Mouse (Mus musculus) spleen, adult 2 months (tissue): Measurements from ENCODE around the gene Scgb1a1. TPM values are rescaled to one million over a fixed set of nuclear protein-coding genes. Genes with fewer than 3 reads are reported as not detected.

Experiments used
- DNase-seq, 2 experiments: peaks; one replicate each; pipeline versions ENCODE4 v3.0.0 to v3.0.0-alpha.2; 2012 to 2021; ENCODE audit warnings: low spot score in 2 of 2, low read depth in 1 of 2
- H3K27ac ChIP-seq: fragments of 200-500 bp; 2 replicates; pipeline ENCODE4 v1.5.1; 2012; ENCODE audit warnings: low read length, inconsistent platforms; ENCODE audit not compliant: insufficient read depth
- H3K27me3 ChIP-seq: fragments of 200-500 bp; 2 replicates; pipeline ENCODE4 v1.6.1; 2012; ENCODE audit warnings: mild to moderate bottlenecking, moderate library complexity, low read length, inconsistent platforms; ENCODE audit not compliant: control insufficient read depth, insufficient read depth
- H3K36me3 ChIP-seq: fragments of 200-500 bp; 2 replicates; pipeline ENCODE4 v1.6.1; 2012; ENCODE audit warnings: mild to moderate bottlenecking, low read length, inconsistent platforms; ENCODE audit not compliant: control insufficient read depth, insufficient read depth
- H3K4me1 ChIP-seq: fragments of 200-500 bp; 2 replicates; pipeline ENCODE4 v1.6.1; 2011; ENCODE audit warnings: inconsistent platforms; ENCODE audit not compliant: control insufficient read depth, insufficient read depth, insufficient read length
- H3K4me3 ChIP-seq: fragments of 200-500 bp; 2 replicates; pipeline ENCODE4 v1.5.1; 2011; ENCODE audit warnings: mild to moderate bottlenecking, inconsistent platforms; ENCODE audit not compliant: insufficient read depth, insufficient read length; ENCODE audit errors: extremely low read depth
- CTCF ChIP-seq: fragments of 200-500 bp; IDR thresholded peaks from 2 replicates; pipeline ENCODE4 v1.5.1; 2011; ENCODE audit warnings: mild to moderate bottlenecking, inconsistent platforms; ENCODE audit not compliant: insufficient read depth, insufficient read length, insufficient replicate concordance; ENCODE audit errors: extremely low read depth
- POLR2A ChIP-seq: fragments of 200-500 bp; IDR thresholded peaks from 2 replicates; pipeline ENCODE4 v1.6.1; 2011; ENCODE audit warnings: low read depth, low read length, inconsistent platforms
- WGBS: fragments of 180-500 bp; shearing (Covaris S2); methylation state at CpG from one replicate; pipeline ENCODE4 v1.1.7; 2018; 5-methylcytosine and 5-hydroxymethylcytosine counted together
- polyA plus RNA-seq: library from polyadenylated mRNA; depleted of rRNA; stranded (reverse); fragments of >200 nt; gene quantifications from 2 replicates; pipeline ENCODE4 v1.2.3, GENCODE M21; 2012

Gene Scgb1a1
- polyA plus RNA-seq, 1 experiment = 0.91 TPM

- Histone ChIP-seq H3K27ac (no peak overlapping the region), H3K4me3 (no peak overlapping the region), H3K27me3 (no peaks in the 10 kb centered on the region), H3K4me1 (peaks cover 54% of the 10 kb centered on the region; the same call in 1 of the 2 replicates), H3K36me3 (no peaks in the 10 kb centered on the region)
- TF ChIP-seq CTCF = no peak
- no peak for DNase-seq
- WGBS = 38% methylated on average over 8 of the region's 8 CpGs
These were observed 18.0 kb downstream of the Scgb1a1 start for GRCm38 (mm10) chr19:9069687-9070307.

GRCm38 (mm10) chr19:9067292-9067691, 20.5 kb downstream of the Scgb1a1 start:
- peak; percentile 46 to 61 for DNase-seq
- H3K4me3 ChIP-seq = no peak overlapping the region
- no peak for TF ChIP-seq CTCF
- no peak for TF ChIP-seq POLR2A
- H3K36me3 ChIP-seq = no peaks in the 10 kb centered on the region
- H3K4me1 ChIP-seq = peaks cover 46% of the 10 kb centered on the region; the same call in 1 of the 2 replicates
- no peaks in the 10 kb centered on the region for H3K27me3 ChIP-seq
- peak overlapping the region; percentile 33; the same call in 1 of the 2 replicates for H3K27ac ChIP-seq
- 28% methylated on average over 5 of the region's 5 CpGs for WGBS

- Histone ChIP-seq H3K27ac (peak overlapping the region; percentile 60), H3K27me3 (no peaks in the 10 kb centered on the region), H3K4me1 (peaks cover 37% of the 10 kb centered on the region; the same call in 1 of the 2 replicates), H3K36me3 (no peaks in the 10 kb centered on the region), H3K4me3 (no peak overlapping the region)
- whole genome bisulfite sequencing = 28% methylated on average over 9 of the region's 9 CpGs
- DNase-seq = peak in 1 of 2 experiments; percentile 32
- TF ChIP-seq CTCF (no peak), POLR2A (no peak)
These were observed 21.9 kb downstream of the Scgb1a1 start for GRCm38 (mm10) chr19:9065621-9066561.

DNA sequence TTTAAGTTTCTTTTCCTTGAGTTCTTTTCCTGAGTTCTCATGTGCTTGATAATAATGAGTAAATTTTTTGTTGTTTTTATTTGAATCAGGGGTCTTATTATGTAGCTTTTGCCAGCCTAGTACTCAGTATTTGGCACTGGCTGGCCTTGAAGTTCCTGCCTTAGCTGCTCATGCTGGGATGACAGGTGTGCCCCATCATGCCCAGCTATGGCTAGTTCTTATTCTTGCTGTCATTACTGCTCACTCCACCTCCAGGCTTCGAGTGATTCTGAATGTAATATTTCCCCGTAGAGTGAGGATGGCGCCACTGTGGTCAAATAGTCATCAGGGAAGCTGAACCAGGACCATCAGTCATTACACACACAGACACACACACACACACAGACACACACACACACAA, 23.9 kb downstream of the Scgb1a1 start:
- Histone ChIP-seq H3K4me1 (peaks cover 21% of the 10 kb centered on the region; the same call in 1 of the 2 replicates), H3K4me3 (no peak overlapping the region), H3K27me3 (no peaks in the 10 kb centered on the region), H3K27ac (no peak overlapping the region), H3K36me3 (no peaks in the 10 kb centered on the region)
- TF ChIP-seq CTCF (no peak), POLR2A (no peak)
- no peak for DNase-seq
- WGBS = 87% methylated on average over 3 of the region's 3 CpGs

GRCm38 (mm10) chr19:9062822-9063221, 24.9 kb downstream of the Scgb1a1 start:
- WGBS = 45% methylated on average over 2 of the region's 2 CpGs
- Histone ChIP-seq H3K4me3 (no peak overlapping the region), H3K27ac (no peak overlapping the region), H3K27me3 (no peaks in the 10 kb centered on the region), H3K4me1 (peaks cover 14% of the 10 kb centered on the region; the same call in 1 of the 2 replicates), H3K36me3 (no peaks in the 10 kb centered on the region)
- no peak for DNase-seq
- no peak for TF ChIP-seq CTCF
- TF ChIP-seq POLR2A = no peak

DNA sequence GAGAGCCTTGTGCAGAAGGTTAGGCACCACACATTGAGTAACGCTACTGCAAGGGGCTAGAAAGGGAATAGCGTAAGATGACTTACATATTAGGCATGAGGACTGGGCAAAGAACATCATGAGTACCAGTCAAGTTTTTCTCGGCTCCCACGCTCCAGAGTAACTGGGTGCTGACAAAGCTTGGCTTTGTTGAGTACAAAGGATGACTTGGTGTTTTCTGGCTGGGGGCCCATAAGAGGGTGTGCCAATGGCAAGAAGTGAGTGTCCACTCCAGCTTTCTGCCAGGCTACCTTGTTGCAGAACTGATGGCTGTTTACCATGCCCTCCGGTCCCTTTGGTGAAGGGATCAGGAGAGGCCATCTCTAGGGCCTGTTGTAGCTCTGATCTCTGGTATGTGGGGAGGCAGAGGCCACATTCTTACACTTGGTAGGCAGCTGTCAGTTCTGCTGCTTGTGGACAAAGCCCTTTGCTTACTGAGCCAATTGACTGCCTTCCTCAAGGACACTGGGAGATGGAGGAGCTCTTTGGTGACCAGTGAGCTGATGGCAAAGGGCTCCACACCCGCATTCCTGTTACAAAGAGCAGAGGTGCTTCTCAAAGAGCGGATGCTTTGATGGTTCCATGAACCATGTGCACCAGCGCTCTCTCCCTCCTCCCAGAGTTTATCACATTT, 26.4 kb downstream of the Scgb1a1 start:
- Histone ChIP-seq H3K4me3 (no peak overlapping the region), H3K4me1 (peaks cover 4% of the 10 kb centered on the region; the same call in 1 of the 2 replicates), H3K27me3 (no peaks in the 10 kb centered on the region), H3K27ac (no peak overlapping the region), H3K36me3 (no peaks in the 10 kb centered on the region)
- no peak for TF ChIP-seq CTCF
- 89% methylated on average over 8 of the region's 8 CpGs for WGBS
- DNase-seq = no peak

DNA sequence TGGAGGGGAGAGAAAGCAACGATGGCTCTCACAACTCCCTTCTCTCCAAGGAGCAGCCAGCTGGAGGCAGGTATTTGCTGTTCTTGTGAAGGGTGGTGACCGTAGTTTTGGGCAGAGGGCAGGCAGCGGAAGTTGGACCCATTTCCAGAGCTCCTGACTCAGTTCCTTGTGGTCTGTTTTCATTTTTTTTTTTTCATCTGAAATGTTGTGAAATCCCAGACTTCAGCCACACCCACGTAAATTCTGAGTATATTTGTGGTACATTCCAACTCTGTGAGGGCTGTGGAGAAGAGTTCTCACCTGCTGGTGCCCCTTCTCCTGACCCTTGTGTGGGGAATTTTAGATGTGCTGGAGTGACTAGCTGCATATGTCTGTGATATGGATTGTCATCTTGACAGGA, 27.7 kb downstream of the Scgb1a1 start:
- no peaks in the 10 kb centered on the region for H3K4me1 ChIP-seq
- 83% methylated on average over 4 of the region's 4 CpGs for WGBS
- H3K27me3 ChIP-seq = no peaks in the 10 kb centered on the region
- no peak overlapping the region for H3K4me3 ChIP-seq
- TF ChIP-seq POLR2A (no peak), CTCF (no peak)
- DNase-seq = no peak
- no peak overlapping the region for H3K27ac ChIP-seq
- no peaks in the 10 kb centered on the region for H3K36me3 ChIP-seq
